Mouse (Mus musculus) 416B (cell line): Measurements from ENCODE around the gene Pcnt.

Experiments
- DNase-seq: peaks from one replicate; pipeline ENCODE4 v3.0.0; 2011; ENCODE audit warnings: low read depth

The Pcnt gene

DNA sequence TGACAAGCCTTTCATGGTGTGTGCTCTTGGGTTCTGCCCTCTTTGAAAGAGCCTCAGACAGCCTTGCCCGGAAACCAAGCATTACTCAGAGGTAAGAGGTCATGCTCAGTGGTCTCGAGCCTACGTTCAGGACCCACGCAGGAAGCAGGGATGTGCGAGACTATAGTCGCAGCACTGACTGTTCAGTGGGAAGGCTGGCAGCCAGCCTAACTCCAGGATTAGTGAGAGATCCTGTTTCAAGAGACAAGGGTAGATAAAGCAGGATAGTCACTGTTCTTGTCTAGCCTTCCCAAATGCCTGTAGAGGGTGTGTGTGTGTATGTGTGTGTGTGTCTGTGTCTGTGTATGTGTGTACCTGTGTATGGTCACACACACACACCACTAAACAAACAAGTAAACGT, 126.4 kb downstream of the Pcnt start:
- DNase-seq = peak; percentile 60

DNA sequence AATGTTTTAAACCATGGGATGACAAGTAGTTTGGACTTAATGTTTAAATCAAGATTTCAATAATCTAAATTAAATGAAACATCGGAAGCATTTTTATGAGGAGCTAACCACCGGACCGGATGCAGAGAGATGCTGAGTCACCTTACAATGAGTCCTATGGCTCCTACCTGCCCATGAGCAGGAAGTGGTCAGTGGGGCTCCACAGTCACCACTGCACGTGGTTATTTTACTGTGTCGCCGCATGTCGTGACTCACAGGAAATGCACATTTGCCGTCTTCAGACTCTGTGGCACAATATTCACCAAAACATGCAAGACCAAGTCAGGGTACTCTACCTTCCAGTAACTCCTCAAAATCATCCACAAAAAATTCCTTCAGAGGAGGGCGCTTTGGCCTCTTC, 135.8 kb downstream of the Pcnt start:
- peak; percentile 97 for DNase-seq
